In genomic region chr11:67995965-67996364, GRCm38 (mm10) we compare ENCODE assay signal across 25 mouse cellular contexts. TPM values are rescaled to one million over a fixed set of nuclear protein-coding genes. Genes with fewer than 3 reads are reported as not detected.
DNase-seq lines count a peak whose midpoint lies in the region; ATAC-seq lines count a peak whose summit lies in the region.
"Had no signal": no experiment of that assay in that cellular context is flagged by ENCODE, and none has a peak within 500 bp of the region (broad histone marks: within the 10 kb centered on the region; RNA-seq: fewer than 3 reads in every experiment).

No protein-coding gene starts in this region.

- ATAC-seq in embryonic facial prominence, embryonic 12.5 days (ENCODE audit: insufficient number of reproducible peaks, insufficient read depth, low FRiP score, low TSS enrichment) = peak; percentile 60; the same call in 1 of the 2 replicates
- peak; percentile 53; the same call in 1 of the 2 replicates for ATAC-seq in embryonic facial prominence, embryonic 14.5 days (ENCODE audit: low read depth)
- ATAC-seq: activated CD4-positive, CD25-positive, alpha-beta regulatory T cell, adult 4 months; forebrain, embryonic 14.5 days; forebrain, embryonic 16.5 days; Patski had no signal

- no peak overlapping the region for H3K27ac ChIP-seq in embryonic facial prominence, embryonic 12.5 days
- no peak overlapping the region for H3K27ac ChIP-seq in embryonic facial prominence, embryonic 10.5 days (replicated peaks)
- no peak overlapping the region for H3K27ac ChIP-seq in embryonic facial prominence, embryonic 14.5 days (replicated peaks; ENCODE audit: low read depth, low read length)
- H3K27ac ChIP-seq: embryonic facial prominence, embryonic 15.5 days; forebrain, embryonic 10.5 days; forebrain, embryonic 12.5 days had no signal

- H3K4me2 ChIP-seq in embryonic facial prominence, embryonic 12.5 days (replicated peaks) = no peak overlapping the region
- no peak overlapping the region for H3K4me2 ChIP-seq in embryonic facial prominence, embryonic 14.5 days (ENCODE audit: low read depth, low read length)
- H3K4me2 ChIP-seq: embryonic facial prominence, embryonic 15.5 days; forebrain, embryonic 12.5 days had no signal

- H3K9me3 ChIP-seq in embryonic facial prominence, embryonic 12.5 days = no peaks in the 10 kb centered on the region
- no peaks in the 10 kb centered on the region for H3K9me3 ChIP-seq in embryonic facial prominence, embryonic 10.5 days
- H3K9me3 ChIP-seq in embryonic facial prominence, embryonic 14.5 days (ENCODE audit: control insufficient read depth, low read length) = no peaks in the 10 kb centered on the region
- H3K9me3 ChIP-seq: embryonic facial prominence, embryonic 15.5 days; forebrain, embryonic 10.5 days; forebrain, embryonic 12.5 days had no signal

- WGBS in embryonic facial prominence, embryonic 12.5 days = 67% methylated on average over 4 of the region's 4 CpGs
- 82% methylated on average over 4 of the region's 4 CpGs for WGBS in embryonic facial prominence, embryonic 10.5 days
- 66% methylated on average over 4 of the region's 4 CpGs for WGBS in embryonic facial prominence, embryonic 14.5 days

- H3K9ac ChIP-seq in embryonic facial prominence, embryonic 12.5 days = no peak overlapping the region
- no peak overlapping the region for H3K9ac ChIP-seq in embryonic facial prominence, embryonic 14.5 days (ENCODE audit: low read depth, low read length)
- H3K9ac ChIP-seq: embryonic facial prominence, embryonic 15.5 days; forebrain, embryonic 12.5 days had no signal

- H3K4me1 ChIP-seq in embryonic facial prominence, embryonic 12.5 days = no peaks in the 10 kb centered on the region
- peaks cover 9% of the 10 kb centered on the region for H3K4me1 ChIP-seq in embryonic facial prominence, embryonic 10.5 days
- H3K4me1 ChIP-seq in embryonic facial prominence, embryonic 14.5 days (ENCODE audit: control insufficient read depth, insufficient read depth, low read length) = no peaks in the 10 kb centered on the region
- H3K4me1 ChIP-seq: embryonic facial prominence, embryonic 15.5 days had no signal

- no peak for DNase-seq in embryonic facial prominence, embryonic 10.5 days (ENCODE audit: low spot score)
- peak; percentile 27 for DNase-seq in retina, postnatal 1 day
- DNase-seq in retina, embryonic 14.5 days (ENCODE audit: low spot score) = no peak
- DNase-seq in R1 (ENCODE audit: low read depth, low spot score) = peak; percentile 43
- DNase-seq in embryonic facial prominence, embryonic 14.5 days (ENCODE audit: low spot score) = no peak
- no peak for DNase-seq in spleen, adult 12 weeks (ENCODE audit: low spot score)
- DNase-seq in lung, adult 18-20 months = no peak
- DNase-seq: adrenal gland, adult 8-10 months; adrenal gland, postnatal 14 days; adrenal gland, postnatal 36 days; cerebellum, adult 11-12 months; cerebellum, adult 2 months; cerebellum, adult 9-10 months; cerebellum, postnatal 10 days; cerebellum, postnatal 25 days had no signal

- H3K36me3 ChIP-seq in embryonic facial prominence, embryonic 12.5 days = no peaks in the 10 kb centered on the region
- H3K36me3 ChIP-seq in embryonic facial prominence, embryonic 10.5 days (replicated peaks) = peaks cover 5% of the 10 kb centered on the region; the same call in 1 of the 2 replicates
- no peaks in the 10 kb centered on the region for H3K36me3 ChIP-seq in embryonic facial prominence, embryonic 14.5 days (ENCODE audit: control insufficient read depth, insufficient read depth, low read length)
- H3K36me3 ChIP-seq: embryonic facial prominence, embryonic 15.5 days; forebrain, embryonic 10.5 days; forebrain, embryonic 12.5 days had no signal

- no peak overlapping the region for H3K4me3 ChIP-seq in embryonic facial prominence, embryonic 12.5 days
- no peak overlapping the region for H3K4me3 ChIP-seq in embryonic facial prominence, embryonic 10.5 days
- H3K4me3 ChIP-seq in embryonic facial prominence, embryonic 14.5 days (ENCODE audit: low read depth, low read length) = no peak overlapping the region
- H3K4me3 ChIP-seq: embryonic facial prominence, embryonic 15.5 days; erythroblast, embryonic 14.5 days; forebrain, embryonic 10.5 days; forebrain, embryonic 12.5 days had no signal

- H3K27me3 ChIP-seq in embryonic facial prominence, embryonic 12.5 days = no peaks in the 10 kb centered on the region
- no peaks in the 10 kb centered on the region for H3K27me3 ChIP-seq in embryonic facial prominence, embryonic 10.5 days (replicated peaks; ENCODE audit: low read depth, poor library complexity, severe bottlenecking)
- no peaks in the 10 kb centered on the region for H3K27me3 ChIP-seq in embryonic facial prominence, embryonic 14.5 days (replicated peaks; ENCODE audit: control insufficient read depth, insufficient read depth, low read length)
- H3K27me3 ChIP-seq: embryonic facial prominence, embryonic 15.5 days; Patski had no signal

RNA-seq across cellular contexts. Expression of gene Stx8, which starts 30.0 kb away (rescaled TPM):
- 58.4 and 59.2 TPM in 2 replicates for polyA plus RNA-seq in embryonic facial prominence, embryonic 12.5 days (2016; fragmentation: Nextera tagmentation; extraction: Ambion mirVana)
- polyA plus RNA-seq in embryonic facial prominence, embryonic 10.5 days (2016; fragmentation: Nextera tagmentation; extraction: Ambion mirVana) = 44.7 and 44.8 TPM in 2 replicates
- 57.5 and 58.9 TPM in 2 replicates for polyA plus RNA-seq in embryonic facial prominence, embryonic 14.5 days (2014; fragmentation: Nextera tagmentation; extraction: Ambion mirVana)

RNA-seq across cellular contexts. Expression of gene Cfap52, which starts 30.5 kb away (rescaled TPM):
- 0.34 and 0.61 TPM in 2 replicates for polyA plus RNA-seq in embryonic facial prominence, embryonic 12.5 days (2016; fragmentation: Nextera tagmentation; extraction: Ambion mirVana)
- polyA plus RNA-seq in embryonic facial prominence, embryonic 10.5 days (2016; fragmentation: Nextera tagmentation; extraction: Ambion mirVana) = 0.34 and 0.55 TPM in 2 replicates
- polyA plus RNA-seq in embryonic facial prominence, embryonic 14.5 days (2014; fragmentation: Nextera tagmentation; extraction: Ambion mirVana) = 2.9 and 7.2 TPM in 2 replicates
- polyA plus RNA-seq: activated CD4-positive, CD25-positive, alpha-beta regulatory T cell, adult 4 months; embryonic facial prominence, embryonic 11.5 days; erythroblast, embryonic 14.5 days had no signal

Comparison
In these comparisons a context has a peak if more than half of its experiments do, and no peak if none do; other contexts are left out.
1. DNase-seq: peak in retina, postnatal 1 day (single experiment) and R1 (single experiment); none in embryonic facial prominence, embryonic 10.5 days (single experiment), retina, embryonic 14.5 days (single experiment), embryonic facial prominence, embryonic 14.5 days (single experiment), spleen, adult 12 weeks (single experiment) and lung, adult 18-20 months (0 of 2).